Mouse (Mus musculus): ENCODE measurements at regions not wholly inside any gene's neighbourhood (a gene's known extent, or its start where the extent isn't known, plus 50 kb on each side); places are given as distances from the start of the nearest gene placed in this dataset.

DNA sequence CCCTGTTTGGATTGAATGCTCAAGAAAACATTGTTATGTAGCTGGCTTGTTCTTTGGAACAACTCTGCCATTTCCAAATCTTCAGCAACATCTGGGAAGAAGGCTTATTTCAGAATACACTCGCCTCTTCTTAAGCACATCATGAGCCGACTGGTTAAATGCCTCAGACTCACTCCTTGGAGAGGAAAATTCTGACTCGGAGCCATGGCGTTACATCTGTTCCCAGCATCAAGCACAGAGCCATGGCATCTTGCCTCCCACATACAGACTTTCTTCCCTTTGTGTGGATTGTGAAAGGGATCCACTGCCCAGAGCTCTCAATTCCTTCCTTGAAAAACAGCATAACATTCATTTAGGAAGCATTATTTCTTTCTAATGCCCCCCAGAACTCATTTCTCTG lies 334.8 kb upstream of the 4930583I09Rik start:
- no peak for TF ChIP-seq CTCF (IDR thresholded peaks at IDR 0.05; ENCODE audit: extremely low read depth, insufficient read length, insufficient replicate concordance, low read depth, low read length)
- TF ChIP-seq POLR2A (IDR thresholded peaks at IDR 0.05; ENCODE audit: low read depth, low read length): no peak
- 83% methylated on average over 4 of the region's 4 CpGs for WGBS
- H3K4me3 ChIP-seq (ENCODE audit: low read depth, low read length): no peak overlapping the region

DNA sequence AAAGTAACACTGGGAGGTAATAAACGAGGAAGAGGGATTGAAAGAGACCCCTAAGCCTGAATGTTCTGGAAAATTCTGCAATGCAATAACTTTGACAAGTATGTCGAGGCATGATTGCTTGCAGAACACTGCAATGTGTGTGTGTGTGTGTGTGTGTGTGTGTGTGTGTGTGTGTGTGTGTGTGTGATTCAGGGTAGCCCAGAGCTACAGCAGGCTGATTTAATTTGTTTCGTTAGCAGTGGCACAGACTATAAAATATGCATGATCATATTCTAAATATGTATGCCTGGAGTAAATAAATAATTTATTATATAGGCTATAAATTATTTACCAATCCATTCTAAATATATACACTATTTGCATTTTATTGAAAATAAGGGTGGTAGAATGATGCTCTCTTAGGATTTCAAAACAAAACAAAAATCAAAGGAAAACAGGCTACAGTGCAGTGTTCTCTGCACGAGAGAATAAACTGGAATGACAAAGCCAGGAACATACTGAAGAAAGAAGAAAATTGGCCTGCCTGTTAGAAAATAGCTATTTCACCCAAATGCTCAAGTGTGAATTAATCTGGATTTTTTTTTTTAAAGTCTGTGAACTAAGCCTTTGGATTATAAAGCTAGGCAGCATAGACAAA lies 334.2 kb upstream of the 4930583I09Rik start:
- H3K27me3 ChIP-seq (ENCODE audit: control insufficient read depth, insufficient read depth, low read length): no peaks in the 10 kb centered on the region
- H3K4me3 ChIP-seq (ENCODE audit: low read depth, low read length): no peak overlapping the region
- no peaks in the 10 kb centered on the region for H3K36me3 ChIP-seq (ENCODE audit: control insufficient read depth, insufficient read depth, low read length)
- no peak for TF ChIP-seq POLR2A (IDR thresholded peaks at IDR 0.05; ENCODE audit: low read depth, low read length)
- no peak for TF ChIP-seq CTCF (IDR thresholded peaks at IDR 0.05; ENCODE audit: extremely low read depth, insufficient read length, insufficient replicate concordance, low read depth, low read length)
- H3K4me1 ChIP-seq (ENCODE audit: control insufficient read depth, insufficient read depth, insufficient read length, low read length): no peaks in the 10 kb centered on the region
- 56% methylated on average over 4 of the region's 4 CpGs for WGBS
- no peak overlapping the region for H3K27ac ChIP-seq (ENCODE audit: insufficient read depth, low read depth, low read length)

More for the DNA sequence above, 334.8 kb upstream of the 4930583I09Rik start:
- Histone ChIP-seq H3K27ac (ENCODE audit: insufficient read depth, low read depth, low read length) (no peak overlapping the region), H3K27me3 (ENCODE audit: control insufficient read depth, insufficient read depth, low read length) (no peaks in the 10 kb centered on the region), H3K4me1 (ENCODE audit: control insufficient read depth, insufficient read depth, insufficient read length, low read length) (no peaks in the 10 kb centered on the region), H3K36me3 (ENCODE audit: control insufficient read depth, insufficient read depth, low read length) (no peaks in the 10 kb centered on the region)

DNA sequence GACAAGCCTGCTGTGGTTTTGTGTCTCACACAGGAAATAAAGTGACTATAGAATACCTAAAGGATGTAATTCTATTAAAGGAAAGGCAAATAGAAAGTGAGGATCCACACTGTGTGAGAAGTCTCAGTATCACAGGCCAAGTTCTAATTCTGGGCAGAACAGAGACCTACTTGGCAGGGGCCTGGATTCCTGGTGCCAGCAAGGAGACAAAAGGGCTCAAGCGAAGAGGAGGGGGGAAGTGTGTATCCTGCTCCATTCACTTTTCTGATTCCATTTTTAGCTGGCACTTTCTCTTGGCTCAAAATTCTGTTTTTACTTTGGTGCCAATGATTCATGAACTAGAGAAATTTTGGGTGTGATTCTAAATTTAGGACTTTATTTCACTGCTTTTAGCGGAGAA lies 310.5 kb upstream of the 4930583I09Rik start:
- H3K27me3 ChIP-seq (ENCODE audit: control insufficient read depth, insufficient read depth, low read length): no peaks in the 10 kb centered on the region
- no peak overlapping the region for H3K27ac ChIP-seq (ENCODE audit: insufficient read depth, low read depth, low read length)
- WGBS: 81% methylated on average over 2 of the region's 2 CpGs
- no peak overlapping the region for H3K4me3 ChIP-seq (ENCODE audit: low read depth, low read length)
- TF ChIP-seq CTCF (IDR thresholded peaks at IDR 0.05; ENCODE audit: extremely low read depth, insufficient read length, insufficient replicate concordance, low read depth, low read length) (no peak), POLR2A (IDR thresholded peaks at IDR 0.05; ENCODE audit: low read depth, low read length) (no peak)
- H3K4me1 ChIP-seq (ENCODE audit: control insufficient read depth, insufficient read depth, insufficient read length, low read length): no peaks in the 10 kb centered on the region
- no peaks in the 10 kb centered on the region for H3K36me3 ChIP-seq (ENCODE audit: control insufficient read depth, insufficient read depth, low read length)

DNA sequence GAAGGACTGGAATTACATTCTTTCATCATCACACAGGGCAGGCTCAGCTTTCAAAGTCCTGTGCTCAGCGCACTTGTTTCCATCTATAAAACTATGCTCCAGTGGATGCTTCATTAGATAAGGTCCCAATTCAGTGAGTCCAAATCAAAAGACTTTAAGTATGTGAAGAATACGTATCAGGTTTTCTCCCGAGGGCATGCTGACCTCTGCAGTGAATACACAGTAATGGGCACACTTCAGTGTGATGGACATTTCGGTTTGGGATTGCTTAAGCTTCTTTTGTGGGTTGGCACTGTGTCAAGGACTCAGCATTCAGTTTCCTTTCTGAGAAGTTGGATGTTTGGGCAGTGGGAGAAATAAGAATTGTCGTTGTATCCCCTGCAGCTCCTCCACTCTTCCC lies 278.8 kb upstream of the 4930583I09Rik start:
- Histone ChIP-seq H3K4me1 (ENCODE audit: control insufficient read depth, insufficient read depth, insufficient read length, low read length) (no peaks in the 10 kb centered on the region), H3K36me3 (ENCODE audit: control insufficient read depth, insufficient read depth, low read length) (no peaks in the 10 kb centered on the region), H3K27me3 (ENCODE audit: control insufficient read depth, insufficient read depth, low read length) (no peaks in the 10 kb centered on the region), H3K27ac (ENCODE audit: insufficient read depth, low read depth, low read length) (no peak overlapping the region), H3K4me3 (ENCODE audit: low read depth, low read length) (no peak overlapping the region)
- 79% methylated on average over 5 of the region's 5 CpGs for WGBS
- TF ChIP-seq POLR2A (IDR thresholded peaks at IDR 0.05; ENCODE audit: low read depth, low read length): no peak
- TF ChIP-seq CTCF (IDR thresholded peaks at IDR 0.05; ENCODE audit: extremely low read depth, insufficient read length, insufficient replicate concordance, low read depth, low read length): no peak

DNA sequence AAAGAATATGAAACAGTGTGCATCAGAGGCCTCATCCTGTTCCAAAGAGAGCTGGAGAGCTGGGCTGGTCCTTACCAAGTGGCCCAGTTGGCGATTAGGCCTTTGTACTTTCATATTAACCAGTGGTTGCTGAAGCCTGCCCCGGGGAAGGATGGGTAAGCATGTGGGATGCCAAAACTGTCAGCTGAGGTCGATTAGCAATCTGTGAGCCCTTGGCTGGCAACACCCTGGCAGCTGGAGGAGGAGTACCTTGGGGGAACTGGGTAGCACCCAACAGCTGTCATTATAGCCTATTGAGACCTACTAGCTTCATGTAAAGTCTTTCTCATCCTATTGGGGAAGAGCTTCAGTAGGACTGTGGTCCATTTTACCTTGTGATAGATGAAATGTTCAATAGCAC lies 277.2 kb upstream of the 4930583I09Rik start:
- TF ChIP-seq POLR2A (IDR thresholded peaks at IDR 0.05; ENCODE audit: low read depth, low read length) (no peak), CTCF (IDR thresholded peaks at IDR 0.05; ENCODE audit: extremely low read depth, insufficient read length, insufficient replicate concordance, low read depth, low read length) (no peak)
- Histone ChIP-seq H3K27ac (ENCODE audit: insufficient read depth, low read depth, low read length) (no peak overlapping the region), H3K27me3 (ENCODE audit: control insufficient read depth, insufficient read depth, low read length) (no peaks in the 10 kb centered on the region), H3K4me1 (ENCODE audit: control insufficient read depth, insufficient read depth, insufficient read length, low read length) (no peaks in the 10 kb centered on the region), H3K36me3 (ENCODE audit: control insufficient read depth, insufficient read depth, low read length) (no peaks in the 10 kb centered on the region), H3K4me3 (ENCODE audit: low read depth, low read length) (no peak overlapping the region)
- WGBS: 57% methylated on average over 3 of the region's 3 CpGs

DNA sequence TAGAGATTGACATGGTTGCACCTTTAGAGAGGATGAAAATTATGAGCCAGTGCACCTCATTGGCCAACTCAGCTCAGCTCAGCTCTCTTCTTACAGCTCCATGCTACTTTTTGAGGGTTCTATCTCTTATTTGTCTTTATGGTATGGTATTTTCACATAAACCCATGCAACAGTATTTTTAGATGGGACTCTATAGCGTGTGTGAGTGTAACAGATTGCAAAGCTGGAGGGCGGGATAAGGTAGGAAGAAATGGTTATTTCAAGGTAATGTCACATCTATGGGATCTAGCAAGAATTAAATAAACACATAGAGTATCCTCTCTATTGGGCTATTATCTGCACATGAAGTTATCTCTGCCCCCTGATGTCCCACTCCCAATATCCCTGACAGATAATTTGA lies 269.8 kb upstream of the 4930583I09Rik start:
- H3K27ac ChIP-seq (ENCODE audit: insufficient read depth, low read depth, low read length): no peak overlapping the region
- H3K36me3 ChIP-seq (ENCODE audit: control insufficient read depth, insufficient read depth, low read length): no peaks in the 10 kb centered on the region
- TF ChIP-seq CTCF (IDR thresholded peaks at IDR 0.05; ENCODE audit: extremely low read depth, insufficient read length, insufficient replicate concordance, low read depth, low read length) (no peak), POLR2A (IDR thresholded peaks at IDR 0.05; ENCODE audit: low read depth, low read length) (no peak)
- WGBS: 85% methylated on average over 2 of the region's 2 CpGs
- H3K4me1 ChIP-seq (ENCODE audit: control insufficient read depth, insufficient read depth, insufficient read length, low read length): no peaks in the 10 kb centered on the region
- H3K27me3 ChIP-seq (ENCODE audit: control insufficient read depth, insufficient read depth, low read length): no peaks in the 10 kb centered on the region
- no peak overlapping the region for H3K4me3 ChIP-seq (ENCODE audit: low read depth, low read length)

DNA sequence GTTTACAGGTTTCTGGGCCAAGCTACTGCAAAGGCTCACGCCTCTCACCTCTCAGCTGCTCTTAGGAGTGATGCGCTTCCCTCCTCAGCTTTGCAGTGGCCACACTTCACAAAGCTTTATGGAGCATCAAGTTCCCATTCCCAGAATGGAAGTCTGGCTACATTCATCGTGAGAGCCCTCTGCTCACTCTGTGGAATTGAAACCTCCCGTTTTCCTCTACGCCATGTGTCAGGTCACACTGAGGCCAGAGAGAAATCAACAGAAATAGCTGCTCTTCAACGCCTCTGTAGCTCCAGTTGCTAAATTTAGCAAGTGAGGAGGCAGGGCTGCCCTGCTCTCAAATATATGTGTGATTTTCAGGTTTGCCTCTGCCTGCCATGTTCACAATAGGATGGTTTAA lies 265.3 kb upstream of the 4930583I09Rik start:
- Histone ChIP-seq H3K36me3 (ENCODE audit: control insufficient read depth, insufficient read depth, low read length) (no peaks in the 10 kb centered on the region), H3K27me3 (ENCODE audit: control insufficient read depth, insufficient read depth, low read length) (no peaks in the 10 kb centered on the region), H3K4me3 (ENCODE audit: low read depth, low read length) (no peak overlapping the region), H3K4me1 (ENCODE audit: control insufficient read depth, insufficient read depth, insufficient read length, low read length) (no peaks in the 10 kb centered on the region), H3K27ac (ENCODE audit: insufficient read depth, low read depth, low read length) (no peak overlapping the region)
- TF ChIP-seq CTCF (IDR thresholded peaks at IDR 0.05; ENCODE audit: extremely low read depth, insufficient read length, insufficient replicate concordance, low read depth, low read length): no peak
- TF ChIP-seq POLR2A (IDR thresholded peaks at IDR 0.05; ENCODE audit: low read depth, low read length): no peak
- WGBS: 82% methylated on average over 6 of the region's 6 CpGs

Measured in small intestine, adult 2 months (tissue).